Mouse (Mus musculus) adrenal gland, postnatal 14 days (tissue): Measurements from ENCODE around the gene Camp. TPM values are rescaled to one million over a fixed set of nuclear protein-coding genes. Genes with fewer than 3 reads are reported as not detected.

Source experiments
- DNase-seq: peaks from one replicate; pipeline ENCODE4 v3.0.0; 2021; ENCODE audit warnings: mixed read lengths
- long read RNA-seq, 2 experiments: library from polyadenylated mRNA; stranded (forward); transcript quantifications; one replicate each; pipeline ENCODE4 v2.0.0; 2021
- total RNA-seq: library from RNA; stranded (reverse); gene quantifications from 2 replicates; pipeline ENCODE4 v1.2.3, GENCODE M21; 2021

Gene Camp
- 2.4 and 5.2 TPM in 2 replicates for total RNA-seq
- long read RNA-seq, experiment 1, partial matches to known transcripts, result 2 of 3 reads
- long read RNA-seq, experiment 1, other reads (novel, unspliced or antisense), result 0 of 3 reads
- long read RNA-seq, experiment 2, transcript Camp-201 (4 exons, 758 nt), result major isoform, 9 of 10 reads
- long read RNA-seq, experiment 2, partial matches to known transcripts, result 1 of 10 reads
- long read RNA-seq, experiment 2, other reads (novel, unspliced or antisense), result 0 of 10 reads

DNA sequence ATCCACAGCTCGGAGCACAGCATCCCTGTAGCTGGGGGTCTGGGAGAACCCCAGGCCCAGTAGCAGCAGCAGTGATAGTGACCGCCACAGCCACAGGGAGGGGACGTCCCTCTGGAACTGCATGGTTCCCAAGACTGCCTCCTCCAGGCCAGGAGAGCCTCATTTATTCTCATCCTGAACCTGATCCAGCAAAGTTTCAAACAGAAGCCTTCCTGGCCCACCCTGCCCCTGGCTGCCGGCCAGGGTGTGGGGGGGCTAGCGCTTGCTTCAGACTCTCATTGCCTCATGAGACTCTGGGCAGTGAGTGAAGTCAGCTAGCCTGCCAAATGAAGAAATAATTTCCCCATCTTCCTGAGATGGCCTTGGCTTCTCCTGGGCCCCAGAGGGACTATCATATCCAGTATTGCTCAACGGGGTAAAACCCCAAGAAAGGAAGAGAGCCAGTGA lies at the start of gene Camp:
Camp (minus strand) TSS at position 306 of the 447 bp plus-strand sequence.
- peak; percentile 90 for DNase-seq

DNA sequence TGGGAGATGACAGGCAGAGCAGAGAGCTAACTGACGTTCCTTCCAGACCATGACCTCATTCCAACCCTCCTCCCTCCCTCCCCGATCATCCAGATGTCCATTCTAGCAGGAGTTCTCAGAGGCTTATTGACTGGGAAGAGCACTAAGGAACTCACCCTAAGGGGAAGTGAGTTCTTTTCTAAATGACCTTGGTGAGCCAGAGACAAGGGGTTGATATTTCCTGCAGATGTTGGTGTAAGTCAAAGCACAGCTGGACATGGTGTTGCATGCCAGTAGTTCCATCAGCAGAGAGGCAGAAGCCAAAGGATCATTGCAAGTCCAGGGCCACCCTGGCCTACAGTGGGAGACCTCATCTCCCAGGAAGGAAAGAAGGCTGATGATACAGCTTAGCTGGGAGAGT lies 48.6 kb upstream of the Camp start:
- no peak for DNase-seq

DNA sequence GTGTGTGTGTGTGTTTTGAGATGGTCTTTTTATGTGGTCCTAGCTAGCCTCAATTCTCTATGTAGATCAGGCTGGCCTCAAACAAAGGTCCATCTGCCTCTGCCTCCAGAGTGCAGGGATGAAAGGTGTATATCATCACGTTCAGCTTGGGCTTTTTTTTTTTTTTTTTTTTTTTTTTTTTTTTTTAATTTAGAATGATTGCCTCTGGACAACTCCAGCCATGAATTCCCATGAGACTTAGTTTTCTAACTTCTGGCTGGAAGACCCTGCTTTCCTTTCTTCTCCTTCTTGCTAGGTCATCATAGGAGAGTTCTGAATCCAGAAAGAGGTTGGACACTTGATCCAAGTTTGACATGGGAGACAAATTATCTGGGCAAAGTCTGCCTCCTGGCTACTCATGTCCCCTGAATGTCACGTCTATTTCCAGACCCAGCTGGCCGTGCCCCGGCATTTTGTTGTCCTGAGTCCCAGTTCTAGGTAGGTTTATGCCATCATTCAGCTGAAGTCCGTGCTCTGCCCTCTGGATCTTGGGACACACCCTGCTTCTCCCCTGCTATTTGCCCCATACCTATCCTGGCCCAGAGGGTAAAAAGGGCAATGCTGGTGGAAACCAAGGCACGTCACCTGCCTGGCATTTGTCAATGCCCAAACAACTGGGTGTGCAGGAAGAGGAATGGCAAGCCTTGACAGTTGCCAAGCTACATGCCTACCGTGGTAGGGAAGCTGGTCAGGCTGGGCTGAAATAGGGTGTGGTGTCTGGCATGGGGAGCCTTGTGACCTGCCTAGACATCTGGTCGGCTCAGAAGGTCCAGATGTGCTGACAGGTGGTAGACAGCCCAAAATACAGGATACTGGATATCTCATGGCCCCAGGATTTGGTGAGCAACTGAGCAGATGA lies 47.1 kb upstream of the Camp start:
- DNase-seq, result no peak

DNA sequence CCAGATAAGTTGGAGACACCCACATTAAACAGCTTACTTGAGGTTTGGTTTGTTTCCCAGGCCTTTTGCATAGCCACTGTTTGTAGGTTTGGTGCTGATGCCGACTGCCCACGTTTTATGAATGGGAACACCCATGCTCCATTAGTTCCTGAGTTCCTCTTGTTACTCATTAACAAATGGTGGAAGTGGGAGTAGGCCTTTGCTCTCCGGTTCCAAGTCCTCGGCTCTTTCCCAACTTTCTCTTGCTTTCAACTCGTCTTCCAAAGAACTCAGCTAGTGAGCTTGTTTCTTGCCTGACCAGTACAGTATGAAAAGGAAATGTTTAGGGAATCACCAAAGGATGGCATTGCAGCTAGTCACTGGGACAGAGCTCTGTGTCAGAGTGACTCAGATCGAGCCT lies 46.2 kb upstream of the Camp start:
- no peak for DNase-seq

DNA sequence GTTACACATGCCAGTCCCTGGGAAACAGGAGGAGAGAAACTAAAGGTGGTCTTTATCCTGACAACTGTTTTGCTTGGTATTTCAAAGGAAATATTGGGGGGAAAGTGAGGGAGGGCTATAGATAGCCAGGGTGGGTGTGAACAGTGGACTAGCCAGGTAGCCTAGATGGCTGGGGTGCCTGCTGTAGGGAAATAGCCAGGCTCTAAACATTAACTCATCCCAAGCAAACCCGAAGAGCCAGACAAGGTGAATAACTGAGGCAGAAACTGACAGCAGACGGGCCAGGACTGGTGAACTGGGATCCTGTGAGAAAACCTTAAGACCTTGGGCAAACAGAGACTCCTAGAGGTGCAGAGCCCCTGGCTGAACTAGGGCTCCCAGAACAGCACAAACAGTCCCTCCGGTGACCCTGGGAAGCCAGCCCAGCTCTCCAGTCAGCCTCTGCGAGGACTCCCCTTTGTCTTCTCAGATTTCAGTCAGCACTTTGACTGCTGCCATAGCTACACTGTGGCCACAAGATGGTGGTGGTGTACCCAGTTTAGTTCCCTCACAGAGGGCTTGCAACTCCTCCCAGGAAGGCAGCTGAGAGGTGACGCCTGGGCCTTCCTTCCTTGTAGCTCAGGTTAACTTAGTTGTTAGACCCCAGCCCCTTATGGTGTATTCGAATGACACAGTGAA lies 45.1 kb upstream of the Camp start:
- peak; percentile 90 for DNase-seq

DNA sequence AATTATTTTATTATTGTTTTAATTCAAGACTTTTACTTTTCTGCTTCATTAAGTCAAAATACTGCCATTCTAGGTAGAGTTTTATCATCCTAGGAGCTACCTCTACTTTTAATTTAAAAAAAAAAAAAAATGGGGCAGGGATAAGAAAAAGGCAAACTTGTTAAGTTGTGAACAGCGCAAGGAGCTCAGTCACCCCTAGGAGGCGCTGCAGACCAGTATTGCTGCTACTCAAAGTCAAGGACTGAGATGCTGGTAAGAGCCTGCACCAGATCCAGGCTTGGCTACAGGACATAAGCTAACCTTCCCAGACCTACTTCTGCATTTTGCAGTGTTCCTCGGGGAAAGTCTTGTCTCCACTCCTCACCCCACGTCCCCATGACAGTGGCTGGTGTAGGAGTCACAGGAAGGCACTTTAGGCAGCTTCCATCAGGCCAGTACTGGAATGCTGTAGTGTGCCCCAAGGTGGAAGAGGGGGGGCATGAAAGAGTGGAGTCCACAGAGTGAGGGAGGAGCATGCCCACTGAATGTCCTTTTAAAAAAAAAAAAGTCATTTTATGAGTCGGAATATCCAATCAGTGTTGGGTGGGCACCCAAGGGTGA lies 43.3 kb upstream of the Camp start:
- peak; percentile 91 for DNase-seq

DNA sequence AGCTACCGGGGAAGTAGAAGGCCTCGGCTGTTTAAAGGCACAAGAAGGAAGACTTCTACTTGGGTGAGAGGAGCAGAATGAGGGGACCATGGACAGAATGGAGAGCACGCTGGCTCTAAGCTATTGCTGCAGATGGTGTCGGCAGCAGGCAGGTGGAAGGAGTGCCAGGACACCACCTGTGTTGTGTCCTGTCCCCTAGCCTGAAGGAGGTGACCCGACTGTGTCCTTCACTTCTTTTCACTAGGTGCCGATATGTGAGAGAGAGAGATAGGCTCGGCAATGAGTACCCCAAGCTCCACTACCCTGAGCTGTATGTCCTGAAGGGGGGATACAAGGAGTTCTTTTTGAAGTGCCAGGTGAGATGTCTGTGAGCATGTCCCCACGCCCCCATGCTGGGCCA lies 42.1 kb upstream of the Camp start:
- no peak for DNase-seq

DNA sequence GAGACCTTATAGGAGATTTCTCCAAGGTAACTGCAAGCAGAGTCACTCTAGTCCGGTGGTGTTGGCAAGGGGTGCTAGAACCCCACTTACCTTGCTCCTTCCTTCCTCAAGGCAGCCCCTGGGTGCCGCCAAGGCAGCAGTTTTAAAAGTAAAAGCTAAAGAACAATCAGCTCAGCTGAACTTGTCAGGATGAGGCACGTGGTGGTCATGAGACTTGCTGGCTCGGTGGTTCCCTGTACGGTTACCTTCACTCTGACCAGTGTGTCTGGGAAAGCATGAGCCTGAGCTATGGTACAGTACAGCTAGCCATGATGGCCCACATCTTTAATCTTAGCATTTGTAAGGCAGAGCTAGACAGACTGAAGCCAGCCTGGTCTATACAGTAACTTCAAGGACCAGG lies 37.9 kb upstream of the Camp start:
- no peak for DNase-seq

DNA sequence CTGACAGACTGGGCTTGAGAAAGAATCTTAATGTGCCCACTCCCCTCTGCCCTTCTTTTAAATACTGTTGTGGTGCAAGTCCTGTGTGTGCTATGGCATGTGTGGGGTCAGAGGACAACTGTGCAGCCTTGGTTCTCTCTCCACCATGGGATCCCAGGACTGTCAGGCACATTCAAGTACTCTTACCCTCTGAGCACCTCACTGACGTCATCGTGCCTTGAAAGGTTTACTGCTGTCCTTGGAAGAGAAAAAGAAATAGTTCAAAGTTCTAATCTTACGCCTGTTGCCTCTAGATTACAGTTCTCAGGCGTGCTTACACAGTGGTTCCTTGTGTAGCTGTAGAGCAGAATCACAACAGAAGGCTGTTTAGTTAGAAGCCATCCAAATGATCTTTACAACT lies 36.8 kb upstream of the Camp start:
- peak; percentile 37 for DNase-seq

DNA sequence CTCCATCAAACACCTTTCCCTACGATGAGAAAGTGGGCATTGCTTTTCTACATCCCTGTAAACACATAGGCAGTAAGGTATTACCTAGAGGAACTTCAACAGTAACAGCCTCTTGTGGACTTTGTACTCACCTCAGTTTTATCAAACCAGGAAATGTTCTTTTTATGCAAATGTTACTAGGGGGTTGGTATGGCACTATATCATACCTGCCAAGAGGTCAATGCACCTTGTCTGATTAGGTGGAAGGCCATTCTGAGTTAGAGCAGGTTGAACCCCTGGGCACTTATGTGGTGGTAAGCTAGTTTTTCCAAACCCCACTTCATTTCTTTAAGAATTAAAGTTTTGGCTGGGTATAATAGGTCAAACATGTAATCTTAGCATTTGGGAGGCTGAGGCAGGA lies 29.9 kb upstream of the Camp start:
- DNase-seq, result no peak

DNA sequence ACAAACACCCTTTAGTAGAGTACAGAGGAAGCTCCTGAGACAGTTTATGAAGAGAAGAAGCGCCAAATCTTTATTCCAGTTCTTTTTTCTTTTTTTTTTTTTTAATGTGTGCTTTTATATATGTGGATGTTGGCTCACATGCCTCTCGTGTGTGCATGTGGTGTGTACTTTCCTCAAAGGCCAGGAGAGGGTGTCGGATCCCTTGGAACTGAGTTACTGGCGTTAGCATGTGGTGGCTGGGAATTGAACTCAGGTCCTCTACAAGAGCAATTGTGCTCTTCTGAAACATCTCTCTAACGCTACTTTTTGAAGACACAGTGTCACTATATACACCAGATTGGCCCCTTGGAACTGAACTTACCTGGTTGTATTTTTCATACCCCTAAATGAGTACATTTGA lies 28.2 kb upstream of the Camp start:
- DNase-seq, result no peak

DNA sequence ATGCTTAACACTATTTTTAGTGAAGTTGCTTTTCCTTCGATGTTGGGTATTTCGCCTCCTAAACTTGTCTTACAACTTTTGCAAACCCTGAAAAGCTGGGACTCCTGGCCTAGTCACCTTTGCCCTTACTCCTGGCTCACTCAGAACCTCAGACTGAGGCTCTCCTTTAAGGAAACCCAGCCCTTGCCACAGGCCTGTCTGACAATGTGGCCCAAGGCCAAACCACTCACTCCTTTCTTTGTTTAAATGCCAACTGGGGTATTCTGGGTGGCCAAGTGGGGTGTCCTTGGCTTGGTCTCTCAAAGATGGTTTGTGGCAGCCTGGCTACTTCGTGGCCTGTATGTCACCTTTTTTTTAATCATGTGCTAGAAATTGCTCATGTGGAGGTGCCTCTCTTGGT lies 27.3 kb upstream of the Camp start:
- DNase-seq, result peak; percentile 75

DNA sequence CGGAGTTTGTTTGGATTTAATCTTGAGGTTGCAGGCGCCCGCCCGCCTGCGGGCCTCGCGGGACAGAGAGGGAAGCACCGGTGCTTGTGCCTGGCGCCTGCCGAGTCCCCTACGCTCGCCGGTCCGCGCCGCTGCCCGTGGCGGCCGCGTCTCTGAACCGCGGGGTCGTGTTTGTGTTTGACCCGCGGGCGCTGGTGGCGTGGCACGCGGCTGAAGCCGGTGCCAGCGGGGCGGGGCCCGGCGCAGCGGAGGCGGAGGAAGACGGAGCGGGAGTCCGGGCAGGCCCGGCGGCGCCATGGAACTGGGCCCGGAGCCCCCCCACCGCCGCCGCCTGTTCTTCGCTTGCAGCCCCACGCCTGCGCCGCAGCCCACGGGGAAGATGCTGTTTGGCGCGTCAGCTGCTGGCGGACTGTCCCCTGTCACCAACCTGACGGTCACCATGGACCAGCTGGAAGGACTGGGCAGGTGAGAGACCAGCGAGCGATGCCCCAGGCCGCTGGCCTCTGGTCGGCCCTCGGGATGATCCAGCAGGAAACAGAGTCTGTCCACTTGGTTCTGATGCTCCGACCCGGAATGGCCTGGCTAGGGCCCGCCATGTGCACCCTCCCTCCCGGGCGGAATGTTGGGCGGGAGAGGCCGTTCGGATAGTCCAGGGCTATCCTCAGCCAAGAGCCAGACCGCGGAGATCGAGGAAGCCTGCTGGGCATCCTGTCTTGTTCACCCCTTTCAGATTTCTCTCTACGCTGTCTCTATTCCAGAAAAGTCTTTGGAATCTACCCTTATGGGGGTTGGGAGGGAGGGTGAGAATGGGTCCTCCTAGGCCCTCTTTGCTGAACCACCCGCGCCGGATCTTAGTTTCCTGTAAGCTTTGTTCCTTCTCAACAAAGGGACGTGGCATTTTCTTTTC lies 26.5 kb upstream of the Camp start:
- DNase-seq, result peak; percentile 80

DNA sequence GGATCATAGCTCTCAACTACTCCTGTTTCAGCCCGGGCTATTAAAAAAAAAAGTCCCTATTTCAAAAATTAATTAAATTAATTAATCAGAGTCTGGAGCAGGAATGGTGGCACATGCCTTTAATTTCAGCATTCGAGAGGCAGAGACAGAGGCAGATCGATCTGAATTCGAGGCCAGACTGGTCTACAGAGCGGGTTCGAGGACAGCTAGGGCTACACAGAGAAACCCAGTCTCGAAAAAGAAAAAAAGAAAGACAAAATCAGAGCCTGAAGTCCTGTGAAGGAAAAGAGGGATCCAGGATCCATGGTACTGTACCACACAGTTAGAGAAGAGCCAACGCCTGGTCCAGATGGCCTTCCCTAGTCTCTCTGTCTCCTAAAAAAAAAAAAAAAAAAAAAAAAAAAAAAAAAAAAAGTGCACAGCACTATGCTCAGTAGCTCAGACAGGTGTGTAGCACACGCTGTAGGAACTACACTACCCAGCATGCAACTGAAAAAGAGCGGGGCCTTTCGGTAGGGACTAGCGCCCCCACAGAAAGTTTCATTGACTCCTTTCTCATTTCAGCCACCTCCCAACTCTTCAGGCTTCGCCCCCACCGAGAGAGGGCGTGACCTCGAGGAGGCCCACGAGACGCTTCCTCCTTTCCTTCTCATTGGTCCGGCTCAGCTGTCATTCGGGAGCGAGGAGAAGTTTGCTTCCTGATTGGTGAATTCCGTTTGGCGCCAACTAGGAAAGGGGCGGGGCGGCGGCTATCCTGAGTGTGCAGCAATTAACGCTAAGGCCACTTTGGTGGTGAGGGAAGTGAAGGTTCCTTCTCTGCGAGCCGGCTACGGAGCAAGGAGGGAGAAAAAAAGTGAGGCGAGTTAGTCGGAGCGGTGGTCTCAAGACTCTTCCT lies 25.6 kb upstream of the Camp start, which contains the start of gene Cdc25a:
Cdc25a (plus strand) TSS at position 783 of the 895 bp plus-strand sequence.
- DNase-seq, result peak; percentile 98

DNA sequence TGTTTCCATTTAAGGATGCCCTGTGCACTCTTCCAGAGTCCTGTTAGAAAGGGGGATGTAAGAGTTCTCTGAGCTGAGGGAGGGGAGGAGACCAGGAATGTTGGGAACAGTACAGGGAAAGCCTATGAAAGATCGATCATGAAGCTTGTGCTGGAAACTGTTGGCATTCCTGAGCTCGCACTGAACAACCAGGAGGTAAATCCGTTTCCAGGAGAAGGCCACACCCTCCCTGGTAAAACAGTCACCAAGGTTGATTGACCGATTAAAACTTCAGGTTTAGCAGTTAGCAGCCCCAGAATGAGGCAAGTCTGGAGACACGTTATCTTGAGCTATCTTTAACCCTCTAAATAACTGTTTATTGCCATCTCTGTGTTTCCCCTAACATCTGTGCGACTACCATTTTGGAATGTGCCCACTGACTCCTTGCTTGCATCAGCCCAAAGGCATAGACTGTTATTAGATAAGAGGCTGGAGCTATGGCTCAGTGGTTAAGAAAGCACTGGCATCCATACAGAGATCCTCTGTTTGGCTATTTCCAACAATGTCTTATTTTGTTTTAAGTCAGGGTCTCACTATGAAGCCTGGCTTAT lies 21.7 kb upstream of the Camp start:
- no peak for DNase-seq

DNA sequence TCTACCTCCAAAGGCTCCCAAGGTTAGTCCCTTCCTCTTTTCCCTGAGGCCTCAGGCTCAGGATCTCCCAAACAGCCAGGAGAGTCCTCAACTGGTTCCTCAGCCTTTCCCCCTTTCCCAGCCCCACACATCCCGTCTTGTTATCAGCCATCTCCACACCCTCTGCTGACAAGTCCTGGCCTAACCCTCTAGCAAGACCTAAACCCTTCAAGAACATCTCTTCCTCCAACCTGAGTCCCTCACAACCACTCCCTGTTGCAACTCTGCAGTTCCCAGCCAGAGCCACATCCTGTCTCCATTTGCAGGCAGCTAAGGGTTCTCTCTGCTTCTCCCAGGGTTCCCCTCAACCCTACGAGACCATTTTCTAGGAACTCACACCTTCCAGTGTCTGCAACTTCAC lies 16.8 kb upstream of the Camp start:
- DNase-seq, result no peak

DNA sequence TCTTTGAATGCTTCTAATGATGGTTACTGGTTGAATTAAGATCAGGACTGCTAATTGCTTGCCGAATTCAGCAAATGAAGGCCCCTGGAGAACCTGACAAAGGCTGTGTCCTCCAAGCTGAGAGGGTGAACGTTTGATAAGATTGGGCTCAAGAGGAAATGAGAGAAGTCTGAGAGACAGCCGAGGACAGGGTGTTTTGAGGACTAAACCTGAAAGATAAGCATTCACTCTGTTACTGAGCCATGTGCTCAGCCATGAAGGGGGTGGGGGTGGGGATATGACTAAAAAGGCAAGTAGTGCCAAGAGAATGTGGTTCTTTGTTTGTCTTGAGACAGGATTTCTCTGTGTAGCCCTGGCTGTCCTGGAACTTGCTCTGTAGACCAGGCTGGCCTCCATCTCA lies 13.7 kb upstream of the Camp start:
- DNase-seq, result no peak

DNA sequence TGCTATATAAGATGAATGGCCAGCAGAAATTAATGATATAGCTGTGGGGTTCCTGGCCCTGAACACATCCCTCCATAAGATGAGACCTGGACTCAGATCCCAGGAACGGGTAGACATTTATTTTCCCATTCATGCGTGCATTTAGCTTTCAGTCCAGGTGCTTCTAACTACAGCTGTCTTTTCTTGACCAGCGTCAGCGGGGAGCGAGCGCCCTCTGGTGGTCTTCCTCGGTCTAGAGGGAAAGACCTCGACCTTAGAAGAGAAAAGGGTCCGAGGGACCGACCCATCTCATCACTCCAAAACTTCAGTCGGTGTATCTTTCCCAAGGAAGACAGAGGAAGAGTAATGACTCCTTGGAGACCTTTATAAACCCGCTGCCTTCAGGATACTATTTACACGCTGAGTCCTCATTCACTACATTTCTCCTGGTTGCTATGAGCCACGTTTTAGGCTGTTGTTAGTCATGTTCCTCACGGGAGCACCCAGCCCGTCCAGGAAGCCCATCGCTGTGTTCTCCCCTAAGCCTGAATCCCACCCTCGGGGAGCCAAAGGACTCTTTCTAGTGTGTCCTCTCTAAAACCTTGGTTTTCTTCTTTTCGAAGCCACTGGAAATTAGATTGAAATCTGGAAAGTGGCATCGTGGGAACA lies 13.1 kb upstream of the Camp start:
- DNase-seq, result peak; percentile 90

DNA sequence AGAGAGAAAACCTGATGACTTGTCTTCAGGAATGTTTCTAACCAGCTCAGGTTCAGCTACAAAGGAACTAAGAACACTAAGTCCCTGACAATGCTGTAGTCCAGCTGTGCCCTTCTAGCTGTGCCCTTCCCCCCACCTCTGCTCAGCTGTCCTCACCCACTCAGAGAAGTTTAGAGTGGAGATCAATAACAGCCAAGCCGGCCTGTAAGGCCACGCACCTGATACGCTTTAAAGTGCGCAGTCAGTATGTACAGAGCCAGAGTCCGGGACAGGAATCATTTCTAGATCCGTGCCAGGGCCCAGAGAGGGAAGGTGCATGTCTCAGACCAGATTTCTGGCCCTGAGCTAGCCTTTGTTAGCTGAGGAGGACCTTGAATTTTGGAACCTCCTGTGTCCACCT lies 6.5 kb upstream of the Camp start:
- no peak for DNase-seq

DNA sequence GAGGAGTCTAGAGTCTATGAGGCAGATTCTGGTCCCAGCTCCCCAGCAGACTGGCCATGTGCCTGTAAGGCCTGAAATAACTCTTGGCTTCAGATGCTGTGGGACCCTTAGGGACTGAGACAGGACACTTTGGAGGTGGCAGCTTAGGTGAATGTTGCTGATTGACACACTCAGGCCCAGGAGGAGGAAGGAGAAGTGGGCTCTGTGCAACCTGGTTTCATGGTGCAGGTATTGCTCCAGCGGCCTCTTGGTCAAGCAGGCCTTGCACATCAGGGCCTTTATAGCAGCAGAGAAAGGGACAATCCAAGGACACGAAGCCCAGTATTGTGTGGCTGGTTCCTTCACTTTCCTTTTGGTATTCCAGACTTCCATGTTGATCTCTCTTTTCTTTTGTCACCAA lies 4.9 kb upstream of the Camp start:
- DNase-seq, result no peak
